Mouse (Mus musculus): ENCODE measurements around the gene St3gal5. TPM values are rescaled to one million over a fixed set of nuclear protein-coding genes. Genes with fewer than 3 reads are reported as not detected.

The St3gal5 gene
- 7.7 and 10.4 TPM in 2 replicates for polyA plus RNA-seq (2012; rRNA removed)

GRCm38 (mm10) chr6:72097181-72097995, at the start of gene St3gal5:
Gene St3gal5, plus strand, starts transcription at chr6:72097592.
- Histone ChIP-seq H3K36me3 (ENCODE audit: control insufficient read depth, insufficient read depth, low read length) (no peaks in the 10 kb centered on the region), H3K4me3 (ENCODE audit: insufficient read depth, low read depth, low read length) (peak within 1 kb of the TSS; percentile 69), H3K27ac (ENCODE audit: insufficient read depth, low read depth, low read length) (0 out of 2 replicates have a peak within 1 kb of the TSS, but pooled peaks have one; percentile 39), H3K4me1 (ENCODE audit: control insufficient read depth, insufficient read depth, low read length) (no peaks in the 10 kb centered on the region), H3K27me3 (replicated peaks; ENCODE audit: control insufficient read depth, insufficient read depth, low read length) (no peaks in the 10 kb centered on the region)
- WGBS, result 1% methylated on average over 81 of the region's 81 CpGs
- TF ChIP-seq POLR2A (IDR thresholded peaks at IDR 0.05; ENCODE audit: low read depth, low read length) (no peak), CTCF (conservative IDR thresholded peaks at IDR 0.05; ENCODE audit: insufficient read depth, insufficient read length, low read depth, low read length) (no peak)
- DNase-seq, result peak; percentile 91

- WGBS, result 89% methylated on average over 5 of the region's 5 CpGs
- H3K4me1 ChIP-seq (ENCODE audit: control insufficient read depth, insufficient read depth, low read length), result no peaks in the 10 kb centered on the region
- H3K4me3 ChIP-seq (ENCODE audit: insufficient read depth, low read depth, low read length), result no peak overlapping the region
- DNase-seq, result no peak
- no peaks in the 10 kb centered on the region for H3K36me3 ChIP-seq (ENCODE audit: control insufficient read depth, insufficient read depth, low read length)
- no peaks in the 10 kb centered on the region for H3K27me3 ChIP-seq (replicated peaks; ENCODE audit: control insufficient read depth, insufficient read depth, low read length)
- no peak overlapping the region for H3K27ac ChIP-seq (ENCODE audit: insufficient read depth, low read depth, low read length)
- no peak for TF ChIP-seq POLR2A (IDR thresholded peaks at IDR 0.05; ENCODE audit: low read depth, low read length)
- TF ChIP-seq CTCF (conservative IDR thresholded peaks at IDR 0.05; ENCODE audit: insufficient read depth, insufficient read length, low read depth, low read length), result no peak
Measured at GRCm38 (mm10) chr6:72048643-72049042, 48.7 kb upstream of the St3gal5 start.

- TF ChIP-seq CTCF (conservative IDR thresholded peaks at IDR 0.05; ENCODE audit: insufficient read depth, insufficient read length, low read depth, low read length) (no peak), POLR2A (IDR thresholded peaks at IDR 0.05; ENCODE audit: low read depth, low read length) (no peak)
- 70% methylated on average over 6 of the region's 6 CpGs for WGBS
- Histone ChIP-seq H3K4me1 (ENCODE audit: control insufficient read depth, insufficient read depth, low read length) (no peaks in the 10 kb centered on the region), H3K4me3 (ENCODE audit: insufficient read depth, low read depth, low read length) (no peak overlapping the region), H3K27ac (ENCODE audit: insufficient read depth, low read depth, low read length) (no peak overlapping the region), H3K27me3 (replicated peaks; ENCODE audit: control insufficient read depth, insufficient read depth, low read length) (no peaks in the 10 kb centered on the region), H3K36me3 (ENCODE audit: control insufficient read depth, insufficient read depth, low read length) (no peaks in the 10 kb centered on the region)
- DNase-seq, result no peak
Measured at GRCm38 (mm10) chr6:72049941-72050340, 47.5 kb upstream of the St3gal5 start.

- Histone ChIP-seq H3K36me3 (ENCODE audit: control insufficient read depth, insufficient read depth, low read length) (no peaks in the 10 kb centered on the region), H3K27me3 (replicated peaks; ENCODE audit: control insufficient read depth, insufficient read depth, low read length) (no peaks in the 10 kb centered on the region), H3K4me3 (ENCODE audit: insufficient read depth, low read depth, low read length) (no peak overlapping the region), H3K4me1 (ENCODE audit: control insufficient read depth, insufficient read depth, low read length) (no peaks in the 10 kb centered on the region), H3K27ac (ENCODE audit: insufficient read depth, low read depth, low read length) (no peak overlapping the region)
- peak; percentile 44 for DNase-seq
- TF ChIP-seq CTCF (conservative IDR thresholded peaks at IDR 0.05; ENCODE audit: insufficient read depth, insufficient read length, low read depth, low read length) (no peak), POLR2A (IDR thresholded peaks at IDR 0.05; ENCODE audit: low read depth, low read length) (no peak)
- 38% methylated on average over 7 of the region's 7 CpGs for WGBS
Measured at GRCm38 (mm10) chr6:72050827-72051226, 46.6 kb upstream of the St3gal5 start.

- no peaks in the 10 kb centered on the region for H3K4me1 ChIP-seq (ENCODE audit: control insufficient read depth, insufficient read depth, low read length)
- no peaks in the 10 kb centered on the region for H3K36me3 ChIP-seq (ENCODE audit: control insufficient read depth, insufficient read depth, low read length)
- no peaks in the 10 kb centered on the region for H3K27me3 ChIP-seq (replicated peaks; ENCODE audit: control insufficient read depth, insufficient read depth, low read length)
- no peak for TF ChIP-seq CTCF (conservative IDR thresholded peaks at IDR 0.05; ENCODE audit: insufficient read depth, insufficient read length, low read depth, low read length)
- TF ChIP-seq POLR2A (IDR thresholded peaks at IDR 0.05; ENCODE audit: low read depth, low read length), result no peak
- H3K27ac ChIP-seq (ENCODE audit: insufficient read depth, low read depth, low read length), result no peak overlapping the region
- no peak overlapping the region for H3K4me3 ChIP-seq (ENCODE audit: insufficient read depth, low read depth, low read length)
- 76% methylated on average over 2 of the region's 2 CpGs for whole genome bisulfite sequencing
- no peak for DNase-seq
Measured at GRCm38 (mm10) chr6:72051247-72051646, 46.1 kb upstream of the St3gal5 start.

- H3K27ac ChIP-seq (ENCODE audit: insufficient read depth, low read depth, low read length), result no peak overlapping the region
- WGBS, result 33% methylated on average over 6 of the region's 6 CpGs
- no peaks in the 10 kb centered on the region for H3K27me3 ChIP-seq (replicated peaks; ENCODE audit: control insufficient read depth, insufficient read depth, low read length)
- H3K36me3 ChIP-seq (ENCODE audit: control insufficient read depth, insufficient read depth, low read length), result no peaks in the 10 kb centered on the region
- DNase-seq, result peak; percentile 46
- no peak overlapping the region for H3K4me3 ChIP-seq (ENCODE audit: insufficient read depth, low read depth, low read length)
- no peak for TF ChIP-seq POLR2A (IDR thresholded peaks at IDR 0.05; ENCODE audit: low read depth, low read length)
- no peak for TF ChIP-seq CTCF (conservative IDR thresholded peaks at IDR 0.05; ENCODE audit: insufficient read depth, insufficient read length, low read depth, low read length)
- H3K4me1 ChIP-seq (ENCODE audit: control insufficient read depth, insufficient read depth, low read length), result no peaks in the 10 kb centered on the region
Measured at GRCm38 (mm10) chr6:72051757-72052156, 45.6 kb upstream of the St3gal5 start.

GRCm38 (mm10) chr6:72056548-72056947, 40.8 kb upstream of the St3gal5 start:
- Histone ChIP-seq H3K4me3 (ENCODE audit: insufficient read depth, low read depth, low read length) (no peak overlapping the region), H3K36me3 (ENCODE audit: control insufficient read depth, insufficient read depth, low read length) (no peaks in the 10 kb centered on the region), H3K4me1 (ENCODE audit: control insufficient read depth, insufficient read depth, low read length) (no peaks in the 10 kb centered on the region), H3K27ac (ENCODE audit: insufficient read depth, low read depth, low read length) (no peak overlapping the region), H3K27me3 (replicated peaks; ENCODE audit: control insufficient read depth, insufficient read depth, low read length) (no peaks in the 10 kb centered on the region)
- TF ChIP-seq POLR2A (IDR thresholded peaks at IDR 0.05; ENCODE audit: low read depth, low read length), result no peak
- TF ChIP-seq CTCF (conservative IDR thresholded peaks at IDR 0.05; ENCODE audit: insufficient read depth, insufficient read length, low read depth, low read length), result no peak
- 88% methylated on average over 2 of the region's 2 CpGs for WGBS
- DNase-seq, result no peak
